Mouse (Mus musculus): Measurements from ENCODE around the gene Tmem132b. TPM values are rescaled to one million over a fixed set of nuclear protein-coding genes. Genes with fewer than 3 reads are reported as not detected.
"Not testable (repeated sequence)": the region's sequence is repeated elsewhere in the genome, so short reads cannot be mapped to it uniquely, and the experiment has no call there.

The Tmem132b gene
- polyA plus RNA-seq, 1 experiment from 2014 or later, result 0.21 TPM

- Histone ChIP-seq H3K4me1 (replicated peaks; ENCODE audit: control insufficient read depth, insufficient read depth) (no peaks in the 10 kb centered on the region), H3K9me3 (ENCODE audit: control insufficient read depth, low read length) (no peaks in the 10 kb centered on the region), H3K4me2 (replicated peaks; ENCODE audit: low read depth) (no peak overlapping the region), H3K4me3 (ENCODE audit: low read depth, low read length) (no peak overlapping the region), H3K9ac (ENCODE audit: low read length) (no peak overlapping the region), H3K36me3 (ENCODE audit: control insufficient read depth, insufficient read depth, low read length) (peaks cover 7% of the 10 kb centered on the region; the same call in 1 of the 2 replicates), H3K27ac (replicated peaks) (no peak overlapping the region), H3K27me3 (ENCODE audit: control insufficient read depth, insufficient read depth, low read length) (no peaks in the 10 kb centered on the region)
- WGBS, result 83% methylated on average over 11 of the region's 11 CpGs
- DNase-seq (ENCODE audit: low spot score) (no peak), ATAC-seq (ENCODE audit: low FRiP score, low TSS enrichment) (no peak)
- TF ChIP-seq CTCF (IDR thresholded peaks at IDR 0.05; ENCODE audit: low read depth) (no peak), EP300 (optimal IDR thresholded peaks at IDR 0.05) (no peak)
Observed at GRCm38 (mm10) chr5:125487375-125488115, 44.0 kb upstream of the Tmem132b start.

- Histone ChIP-seq H3K4me2 (replicated peaks; ENCODE audit: low read depth) (no peak overlapping the region), H3K9ac (ENCODE audit: low read length) (no peak overlapping the region), H3K36me3 (ENCODE audit: control insufficient read depth, insufficient read depth, low read length) (peaks cover 7% of the 10 kb centered on the region; the same call in 1 of the 2 replicates), H3K9me3 (ENCODE audit: control insufficient read depth, low read length) (no peaks in the 10 kb centered on the region), H3K27me3 (ENCODE audit: control insufficient read depth, insufficient read depth, low read length) (no peaks in the 10 kb centered on the region), H3K27ac (replicated peaks) (no peak overlapping the region), H3K4me1 (replicated peaks; ENCODE audit: control insufficient read depth, insufficient read depth) (no peaks in the 10 kb centered on the region), H3K4me3 (ENCODE audit: low read depth, low read length) (no peak overlapping the region)
- peak; percentile 46; the same call in 1 of the 2 replicates for ATAC-seq (ENCODE audit: low FRiP score, low TSS enrichment)
- WGBS, result 41% methylated on average over 4 of the region's 4 CpGs
- TF ChIP-seq CTCF (IDR thresholded peaks at IDR 0.05; ENCODE audit: low read depth), result peak; percentile 69
- no peak for TF ChIP-seq EP300 (optimal IDR thresholded peaks at IDR 0.05)
- peak; percentile 41 for DNase-seq (ENCODE audit: low spot score)
Observed at GRCm38 (mm10) chr5:125488116-125488455, 43.5 kb upstream of the Tmem132b start.

- not testable (repeated sequence) for H3K27me3 ChIP-seq (ENCODE audit: control insufficient read depth, insufficient read depth, low read length); ATAC-seq (ENCODE audit: low FRiP score, low TSS enrichment); H3K4me2 ChIP-seq (replicated peaks; ENCODE audit: low read depth); DNase-seq (ENCODE audit: low spot score); H3K9ac ChIP-seq (ENCODE audit: low read length); H3K27ac ChIP-seq (replicated peaks); H3K36me3 ChIP-seq (ENCODE audit: control insufficient read depth, insufficient read depth, low read length); H3K9me3 ChIP-seq (ENCODE audit: control insufficient read depth, low read length); H3K4me3 ChIP-seq (ENCODE audit: low read depth, low read length); H3K4me1 ChIP-seq (replicated peaks; ENCODE audit: control insufficient read depth, insufficient read depth)
- 90% methylated on average over 5 of the region's 5 CpGs for WGBS
- peak; percentile 16; the same call in 1 of the 2 replicates for TF ChIP-seq CTCF (IDR thresholded peaks at IDR 0.05; ENCODE audit: low read depth)
Observed at GRCm38 (mm10) chr5:125488953-125489352, 42.6 kb upstream of the Tmem132b start.

GRCm38 (mm10) chr5:125491107-125491506, 40.5 kb upstream of the Tmem132b start:
- Histone ChIP-seq H3K27ac (replicated peaks) (no peak overlapping the region), H3K4me1 (replicated peaks; ENCODE audit: control insufficient read depth, insufficient read depth) (no peaks in the 10 kb centered on the region), H3K4me2 (replicated peaks; ENCODE audit: low read depth) (no peak overlapping the region), H3K9me3 (ENCODE audit: control insufficient read depth, low read length) (no peaks in the 10 kb centered on the region), H3K9ac (ENCODE audit: low read length) (no peak overlapping the region), H3K4me3 (ENCODE audit: low read depth, low read length) (no peak overlapping the region), H3K36me3 (ENCODE audit: control insufficient read depth, insufficient read depth, low read length) (peaks cover 7% of the 10 kb centered on the region; the same call in 1 of the 2 replicates), H3K27me3 (ENCODE audit: control insufficient read depth, insufficient read depth, low read length) (no peaks in the 10 kb centered on the region)
- DNase-seq (ENCODE audit: low spot score), result no peak
- TF ChIP-seq EP300 (optimal IDR thresholded peaks at IDR 0.05) (no peak), CTCF (IDR thresholded peaks at IDR 0.05; ENCODE audit: low read depth) (no peak)
- WGBS, result 88% methylated on average over 10 of the region's 10 CpGs
- ATAC-seq (ENCODE audit: low FRiP score, low TSS enrichment), result no peak

- ATAC-seq (ENCODE audit: low FRiP score, low TSS enrichment) (no peak), DNase-seq (ENCODE audit: low spot score) (no peak)
- TF ChIP-seq CTCF (IDR thresholded peaks at IDR 0.05; ENCODE audit: low read depth) (no peak), EP300 (optimal IDR thresholded peaks at IDR 0.05) (no peak)
- Histone ChIP-seq H3K9ac (ENCODE audit: low read length) (no peak overlapping the region), H3K4me2 (replicated peaks; ENCODE audit: low read depth) (no peak overlapping the region), H3K36me3 (ENCODE audit: control insufficient read depth, insufficient read depth, low read length) (peaks cover 7% of the 10 kb centered on the region; the same call in 1 of the 2 replicates), H3K4me3 (ENCODE audit: low read depth, low read length) (no peak overlapping the region), H3K9me3 (ENCODE audit: control insufficient read depth, low read length) (no peaks in the 10 kb centered on the region), H3K27ac (replicated peaks) (no peak overlapping the region), H3K4me1 (replicated peaks; ENCODE audit: control insufficient read depth, insufficient read depth) (no peaks in the 10 kb centered on the region), H3K27me3 (ENCODE audit: control insufficient read depth, insufficient read depth, low read length) (no peaks in the 10 kb centered on the region)
- WGBS, result 68% methylated on average over 17 of the region's 17 CpGs
Observed at GRCm38 (mm10) chr5:125492379-125493092, 39.0 kb upstream of the Tmem132b start.

GRCm38 (mm10) chr5:125493093-125493423, 38.5 kb upstream of the Tmem132b start:
- H3K27ac ChIP-seq (replicated peaks), result no peak overlapping the region
- ATAC-seq (ENCODE audit: low FRiP score, low TSS enrichment), result no peak
- H3K4me2 ChIP-seq (replicated peaks; ENCODE audit: low read depth), result no peak overlapping the region
- no peak for DNase-seq (ENCODE audit: low spot score)
- H3K9me3 ChIP-seq (ENCODE audit: control insufficient read depth, low read length), result no peaks in the 10 kb centered on the region
- H3K9ac ChIP-seq (ENCODE audit: low read length), result no peak overlapping the region
- TF ChIP-seq CTCF (IDR thresholded peaks at IDR 0.05; ENCODE audit: low read depth), result no peak
- no peak for TF ChIP-seq EP300 (optimal IDR thresholded peaks at IDR 0.05)
- H3K36me3 ChIP-seq (ENCODE audit: control insufficient read depth, insufficient read depth, low read length), result peaks cover 7% of the 10 kb centered on the region; the same call in 1 of the 2 replicates
- WGBS, result 71% methylated on average over 5 of the region's 5 CpGs
- no peaks in the 10 kb centered on the region for H3K4me1 ChIP-seq (replicated peaks; ENCODE audit: control insufficient read depth, insufficient read depth)
- H3K27me3 ChIP-seq (ENCODE audit: control insufficient read depth, insufficient read depth, low read length), result no peaks in the 10 kb centered on the region
- H3K4me3 ChIP-seq (ENCODE audit: low read depth, low read length), result no peak overlapping the region

All from stomach, postnatal 0 days (tissue).